Mouse (Mus musculus): Measurements from ENCODE around the gene Phkg2.
A peak's percentile ranks its signal among the peaks of the same experiment; 100 is the strongest.
"Not testable (repeated sequence)": the region's sequence is repeated elsewhere in the genome, so short reads cannot be mapped to it uniquely, and the experiment has no call there.

Gene Phkg2

DNA sequence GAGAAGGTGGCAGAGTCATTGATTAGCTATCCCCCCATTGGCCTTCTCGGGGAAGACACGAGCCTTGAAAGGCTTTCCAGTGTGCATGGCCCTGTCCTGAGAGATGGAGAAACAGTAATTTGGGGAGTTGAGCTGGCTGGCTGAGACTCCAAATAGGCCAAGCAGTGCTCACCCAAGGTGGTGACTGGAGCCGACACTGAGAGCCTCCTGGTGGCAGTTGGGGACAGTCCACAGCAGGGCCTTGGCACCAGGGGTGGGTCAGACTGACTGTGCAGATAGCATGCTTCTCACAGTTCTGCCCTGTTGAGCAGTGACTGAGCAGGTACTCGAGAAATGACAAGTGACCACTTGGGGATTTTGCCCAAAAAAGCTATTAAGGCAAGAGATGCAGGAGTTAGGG lies 28.6 kb downstream of the Phkg2 start:
- DNase-seq (ENCODE audit: extremely low read depth, insufficient read length, low spot score) = no peak

DNA sequence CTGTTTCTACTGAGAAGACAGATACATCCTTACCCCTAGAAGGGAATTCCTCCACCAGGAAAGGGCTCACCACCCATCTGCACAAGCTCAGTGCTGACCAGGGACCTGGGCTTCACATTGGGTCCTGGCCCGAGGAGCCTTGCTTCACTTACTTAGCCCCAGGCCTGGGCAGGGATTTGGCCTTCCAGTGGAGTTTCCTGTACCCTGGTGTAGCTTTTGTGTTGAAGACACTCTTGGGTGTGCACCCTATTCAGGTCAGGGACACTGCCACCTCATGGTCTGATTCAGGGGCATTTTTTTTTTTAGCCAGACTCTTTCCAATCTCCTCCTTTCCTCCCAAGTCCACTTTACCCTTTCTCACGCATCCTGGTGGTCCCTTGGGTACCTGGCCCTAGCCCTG lies 29.8 kb downstream of the Phkg2 start:
- DNase-seq (ENCODE audit: extremely low read depth, insufficient read length, low spot score) = no peak

DNA sequence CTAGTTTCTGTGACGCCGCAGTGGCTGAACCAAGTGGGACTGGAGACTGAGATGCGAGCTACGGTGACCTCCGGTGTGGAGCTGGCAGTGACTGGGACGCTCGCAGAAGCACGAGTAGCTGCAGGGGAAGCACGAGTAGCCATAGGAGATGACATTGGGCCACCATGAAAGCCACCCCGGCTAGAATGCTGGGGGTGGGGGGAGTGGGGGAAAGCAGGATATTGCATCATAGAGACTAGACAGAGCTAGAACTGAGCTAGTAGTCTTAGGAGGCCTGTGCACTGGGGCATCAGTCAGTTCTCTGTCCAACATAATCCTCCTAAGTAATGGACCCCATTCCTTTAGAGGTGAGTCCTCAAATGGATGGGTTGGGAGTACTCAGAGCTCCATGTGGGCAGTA lies 31.1 kb downstream of the Phkg2 start:
- DNase-seq (ENCODE audit: extremely low read depth, insufficient read length, low spot score) = no peak

DNA sequence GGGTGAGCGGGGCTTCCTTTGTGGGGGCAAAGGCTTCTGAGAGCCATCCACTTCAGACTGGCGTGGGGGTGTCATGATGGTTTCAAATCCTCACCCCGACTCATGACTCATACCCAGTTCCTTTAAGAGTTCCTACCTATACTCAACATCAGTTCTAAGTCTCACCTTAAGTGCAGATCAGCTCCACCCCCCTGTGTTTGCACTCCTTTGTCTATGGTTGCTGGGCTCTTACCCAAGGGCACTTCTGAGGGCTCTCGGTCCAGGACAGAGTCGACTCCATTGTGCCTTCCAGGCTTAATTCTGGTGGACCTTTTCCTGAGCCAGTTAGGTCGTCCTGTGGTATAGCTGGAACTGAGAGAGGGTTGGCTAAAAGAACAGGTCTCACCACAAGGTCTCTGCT lies 34.0 kb downstream of the Phkg2 start:
- DNase-seq (ENCODE audit: extremely low read depth, insufficient read length, low spot score) = no peak

DNA sequence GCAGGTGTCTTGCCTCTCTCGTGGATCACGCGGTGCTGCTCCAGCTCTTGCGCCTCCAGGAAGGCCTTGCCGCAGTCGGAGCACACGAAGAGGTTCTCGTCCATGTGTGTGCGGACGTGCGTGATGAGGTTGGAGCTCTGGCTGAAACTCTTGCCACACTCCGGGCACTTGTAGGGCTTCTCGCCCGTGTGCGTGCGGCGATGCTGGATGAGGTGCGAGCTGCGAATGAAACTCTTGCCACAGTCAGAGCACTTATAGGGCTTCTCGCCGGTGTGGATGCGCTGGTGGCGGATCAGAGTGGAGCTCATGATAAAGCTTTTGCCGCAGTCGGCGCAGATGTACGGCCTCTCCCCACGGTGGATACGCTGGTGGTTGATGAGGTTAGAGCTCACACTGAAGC lies 37.9 kb downstream of the Phkg2 start:
- no peak for DNase-seq (ENCODE audit: extremely low read depth, insufficient read length, low spot score)

DNA sequence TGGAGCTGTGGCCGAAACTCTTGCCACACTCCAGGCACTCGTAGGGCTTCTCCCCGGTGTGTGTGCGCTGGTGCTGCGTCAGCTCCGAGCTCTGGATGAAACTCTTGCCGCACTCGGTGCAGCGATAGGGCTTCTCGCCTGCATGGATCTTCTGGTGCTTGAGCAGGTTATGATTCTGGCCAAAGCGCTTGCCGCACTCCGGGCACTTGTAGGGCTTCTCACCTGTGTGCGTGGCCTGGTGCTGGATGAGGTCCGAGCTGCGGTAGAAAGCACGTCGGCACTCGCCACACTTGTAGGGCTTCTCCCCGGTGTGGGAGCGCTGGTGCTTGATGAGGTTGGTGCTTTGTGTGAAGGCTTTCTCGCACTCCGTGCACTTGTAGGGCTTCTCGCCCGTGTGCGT lies 38.4 kb downstream of the Phkg2 start:
- no peak for DNase-seq (ENCODE audit: extremely low read depth, insufficient read length, low spot score)

DNA sequence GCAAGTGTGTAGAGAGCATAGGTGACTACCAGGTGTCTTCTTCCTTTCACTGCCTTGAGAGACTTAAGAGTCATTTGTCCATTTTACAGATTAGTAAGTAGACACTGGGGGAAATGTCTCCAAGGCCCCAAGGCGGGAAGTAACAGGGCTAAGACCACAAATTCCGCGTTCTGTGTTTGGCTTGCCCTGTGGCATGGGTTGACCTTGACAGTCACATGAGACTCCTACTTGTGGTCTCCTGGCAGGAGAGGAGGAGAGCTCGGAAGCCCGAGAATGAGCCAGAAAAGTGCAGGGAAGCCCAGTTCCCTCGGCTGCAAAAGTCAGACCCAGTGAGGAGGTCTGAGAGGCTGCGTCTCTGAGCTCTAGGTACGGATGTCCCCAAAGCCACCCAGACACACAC lies 40.4 kb downstream of the Phkg2 start:
- no peak for DNase-seq (ENCODE audit: extremely low read depth, insufficient read length, low spot score)

DNA sequence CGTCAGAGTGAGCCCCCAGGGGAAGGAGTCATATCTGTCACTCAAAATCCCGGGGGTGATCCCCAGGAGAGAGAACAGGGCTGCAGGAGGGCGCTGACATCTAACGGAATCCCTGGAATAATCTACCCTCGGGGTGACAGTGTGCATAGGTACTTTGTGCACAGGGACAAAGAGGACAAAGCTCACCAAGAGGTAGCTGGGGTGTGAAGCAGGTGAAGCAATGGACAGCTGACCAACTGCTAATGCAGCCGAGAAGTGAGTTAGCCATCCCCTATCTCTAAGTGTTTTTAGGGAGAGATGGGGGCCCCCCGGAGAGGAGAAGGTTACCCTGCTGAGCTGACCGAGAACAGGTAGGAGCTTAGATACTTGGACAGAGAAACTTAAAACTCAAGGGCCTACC lies 41.0 kb downstream of the Phkg2 start:
- no peak for DNase-seq (ENCODE audit: extremely low read depth, insufficient read length, low spot score)

DNA sequence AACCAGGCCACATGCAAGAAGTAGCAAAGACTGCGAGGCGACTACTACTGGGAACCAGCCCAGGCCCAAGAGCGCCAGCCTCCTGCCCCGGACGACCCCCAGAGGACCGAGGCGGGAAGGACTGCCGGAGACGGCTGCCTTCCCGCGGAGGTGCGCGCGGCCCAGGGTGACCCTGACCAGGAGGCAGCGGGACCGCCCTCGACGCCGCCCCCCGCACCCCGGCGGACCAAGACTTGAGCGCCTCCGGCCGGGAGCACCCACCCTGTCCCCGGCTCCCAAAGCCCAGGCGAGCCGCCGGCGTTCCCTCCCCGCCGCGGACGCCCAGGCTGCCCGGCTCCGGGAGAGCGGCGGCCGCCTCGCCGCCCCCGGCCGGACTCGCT lies 41.4 kb downstream of the Phkg2 start:
- DNase-seq (ENCODE audit: extremely low read depth, insufficient read length, low spot score) = peak; percentile 73

DNA sequence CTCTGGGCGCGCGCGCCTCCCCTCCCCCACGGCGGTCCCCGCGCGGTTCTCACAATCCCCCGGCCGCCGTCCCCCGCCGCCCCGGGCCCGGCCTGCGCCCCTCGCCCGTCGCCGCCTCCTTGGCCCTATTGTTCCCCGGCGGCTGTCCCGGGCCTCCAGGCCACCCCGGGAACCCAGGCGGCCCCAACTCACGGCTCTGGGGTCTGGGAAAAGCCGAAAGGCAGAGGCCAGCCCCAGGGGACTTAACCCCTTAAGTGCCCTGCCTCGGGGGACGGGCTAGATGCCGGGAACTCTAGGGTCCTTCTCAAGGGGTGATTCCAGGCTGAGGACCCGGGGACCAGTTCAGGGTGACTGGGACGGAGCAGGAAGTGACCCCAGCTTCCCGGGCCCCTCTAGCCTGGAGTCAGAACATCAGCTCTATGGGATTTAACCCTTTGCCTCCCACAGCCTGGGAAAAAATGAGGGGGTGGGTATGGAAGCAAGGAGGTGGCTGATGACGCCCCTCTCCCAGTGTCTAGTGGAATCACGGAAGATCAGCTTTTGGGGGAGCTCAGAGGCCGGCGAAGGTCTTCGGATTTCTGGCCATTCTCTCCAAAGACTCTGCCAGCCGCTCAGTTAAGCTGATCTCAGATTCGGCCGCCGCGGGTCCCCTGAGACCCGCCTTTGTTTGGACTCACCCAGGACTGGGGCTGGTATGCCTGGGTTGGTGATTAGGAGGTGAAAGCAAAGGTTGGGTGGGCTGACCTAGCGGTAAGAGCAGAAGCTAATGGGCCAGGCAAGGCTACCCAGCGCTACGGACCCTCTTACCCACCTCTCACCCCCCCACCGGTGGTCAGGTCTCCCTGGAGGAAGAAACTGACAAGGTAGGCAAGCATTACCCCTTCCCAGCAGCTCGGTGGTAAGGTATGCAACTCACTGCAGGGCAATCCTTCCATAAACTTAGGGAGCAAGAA lies 42.0 kb downstream of the Phkg2 start, which contains the start of gene Zfp629:
Gene Zfp629, minus strand, starts transcription at position 907 of the 953 bp plus-strand sequence.
- peak; percentile 65 for DNase-seq (ENCODE audit: extremely low read depth, insufficient read length, low spot score)

DNA sequence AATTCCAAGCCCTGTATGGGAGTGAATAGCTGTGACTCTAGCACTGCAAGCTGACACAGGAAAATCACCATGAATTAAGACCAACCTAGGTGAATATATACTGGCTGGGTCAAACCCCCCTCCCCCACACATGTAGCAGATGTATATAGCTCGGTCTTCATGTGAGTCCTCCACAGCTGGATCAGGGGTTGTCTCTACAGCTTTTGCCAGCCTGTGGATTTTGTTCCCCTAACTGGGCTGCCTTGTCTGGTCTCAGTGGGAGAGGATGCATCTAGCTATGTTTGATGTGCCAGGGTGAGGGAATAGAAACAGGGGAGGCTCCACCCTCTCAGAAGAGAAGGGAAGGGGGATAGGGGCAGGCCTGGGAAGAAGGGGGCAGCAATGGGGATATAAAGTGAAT lies 43.2 kb downstream of the Phkg2 start:
- no peak for DNase-seq (ENCODE audit: extremely low read depth, insufficient read length, low spot score)

DNA sequence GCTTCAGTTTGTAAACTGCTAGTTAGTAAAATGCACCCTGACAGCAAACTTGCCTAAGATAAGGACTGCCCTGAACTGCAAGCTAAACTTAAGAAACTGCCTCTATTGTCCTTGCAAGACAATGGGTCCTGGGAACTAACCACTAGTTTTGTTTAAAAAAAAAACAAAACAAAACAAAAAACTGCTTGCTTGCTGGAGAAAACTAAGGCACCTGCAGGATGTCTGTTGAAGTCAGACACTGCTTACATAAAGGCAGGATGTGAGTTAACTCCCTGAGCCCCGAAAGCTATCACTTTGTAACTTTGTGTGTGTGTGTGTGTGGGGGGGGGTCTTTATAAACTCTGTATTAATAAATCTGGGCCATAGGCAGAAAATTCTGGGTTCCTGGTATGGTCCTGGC lies 43.7 kb downstream of the Phkg2 start:
- no peak for DNase-seq (ENCODE audit: extremely low read depth, insufficient read length, low spot score)

DNA sequence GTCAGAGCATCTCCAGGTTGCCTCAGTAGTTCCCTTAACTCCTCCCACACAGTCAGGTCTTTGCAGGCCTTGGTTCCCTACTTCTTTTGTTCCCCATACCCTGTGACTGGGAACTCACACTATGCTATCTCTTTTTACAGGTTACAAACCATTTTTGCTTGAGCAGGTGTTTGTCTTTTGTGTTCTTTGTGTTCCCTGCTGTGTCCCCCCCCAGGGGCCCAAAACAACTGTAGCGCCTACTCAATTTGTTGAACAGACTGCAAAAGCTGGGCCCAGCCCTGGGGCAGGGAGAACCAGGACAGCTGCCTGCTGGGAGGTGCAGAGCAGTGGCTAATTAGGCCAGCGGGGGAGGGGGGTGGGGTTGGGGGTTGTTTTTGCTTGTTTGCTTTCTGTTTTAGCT lies 44.8 kb downstream of the Phkg2 start:
- DNase-seq (ENCODE audit: extremely low read depth, insufficient read length, low spot score) = no peak

DNA sequence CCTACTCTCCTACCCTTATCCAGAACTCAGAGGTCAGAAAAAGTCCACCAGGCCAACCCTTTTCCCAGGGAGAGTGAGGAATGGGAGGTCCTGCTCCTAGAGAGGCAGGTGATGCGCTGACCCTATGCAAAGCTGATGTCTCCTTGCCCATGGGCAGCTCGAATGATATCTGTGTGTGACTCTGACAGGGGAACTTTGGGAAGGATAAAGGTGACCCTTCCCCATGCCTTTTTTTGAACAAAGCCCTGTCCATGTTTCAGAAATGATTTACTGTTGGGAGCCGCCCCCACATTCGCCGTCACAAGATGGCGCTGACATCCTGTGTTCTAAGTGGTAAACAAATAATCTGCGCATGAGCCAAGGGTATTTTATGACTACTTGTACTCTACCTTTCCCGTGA lies 45.3 kb downstream of the Phkg2 start:
- DNase-seq (ENCODE audit: extremely low read depth, insufficient read length, low spot score) = not testable (repeated sequence)

DNA sequence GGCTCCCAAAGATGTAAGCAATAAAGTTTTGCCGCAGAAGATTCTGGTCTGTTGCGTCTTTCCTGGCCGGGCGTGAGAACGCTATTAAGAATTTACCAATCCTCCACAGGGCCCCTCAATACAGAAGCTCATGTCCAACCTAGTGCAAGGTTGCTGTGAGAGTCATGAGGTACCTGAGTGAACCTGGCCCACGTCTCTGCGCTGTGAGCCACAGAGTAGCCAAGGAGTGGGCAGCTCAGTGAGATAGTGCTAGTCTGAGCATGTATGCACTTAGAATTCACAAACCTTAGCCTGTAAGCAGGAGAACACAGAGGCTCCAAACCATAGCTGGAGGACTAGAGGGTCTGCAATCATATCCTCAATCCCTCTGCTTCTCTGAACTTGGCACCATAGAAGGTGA lies 52.9 kb downstream of the Phkg2 start:
- DNase-seq (ENCODE audit: extremely low read depth, insufficient read length, low spot score) = no peak

DNA sequence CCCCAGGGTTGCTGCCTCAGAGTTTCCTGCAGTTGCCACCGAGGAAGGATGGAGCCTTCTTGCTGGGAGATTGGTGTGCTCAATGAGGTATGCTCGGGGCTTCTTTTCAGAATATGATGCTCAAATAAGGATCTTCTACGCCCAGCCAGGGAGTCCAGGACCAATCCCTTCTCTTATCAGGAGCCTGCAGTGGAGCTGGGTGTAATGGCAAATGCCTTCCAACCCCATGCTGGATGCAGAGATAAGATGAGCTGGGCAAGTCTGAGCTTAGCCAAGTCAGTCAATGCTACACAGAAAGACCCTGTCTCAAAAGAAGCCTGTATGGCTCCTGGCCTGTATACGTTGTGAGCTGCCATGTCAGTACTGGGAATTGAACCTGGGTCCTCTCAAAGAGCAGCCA lies 53.3 kb downstream of the Phkg2 start:
- no peak for DNase-seq (ENCODE audit: extremely low read depth, insufficient read length, low spot score)

DNA sequence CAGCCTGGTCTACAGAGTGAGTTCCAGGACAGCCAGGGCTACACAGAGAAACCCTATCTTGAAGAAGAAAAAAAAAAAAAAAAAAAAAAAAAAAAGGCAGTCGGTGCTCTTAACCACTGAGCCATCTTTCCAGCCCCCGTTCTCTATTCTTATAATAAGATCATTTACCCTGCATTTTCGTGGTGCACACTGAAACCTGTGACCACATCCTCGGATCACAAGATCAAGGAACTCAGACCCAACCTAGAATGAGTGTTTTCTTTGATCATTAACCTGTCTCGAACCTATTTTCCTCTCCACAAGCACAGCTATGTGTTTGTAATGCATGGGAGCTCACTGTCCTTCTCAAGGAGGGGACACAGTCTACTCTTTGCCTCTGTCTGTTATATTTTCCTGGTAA lies 55.5 kb downstream of the Phkg2 start:
- DNase-seq (ENCODE audit: extremely low read depth, insufficient read length, low spot score) = no peak

DNA sequence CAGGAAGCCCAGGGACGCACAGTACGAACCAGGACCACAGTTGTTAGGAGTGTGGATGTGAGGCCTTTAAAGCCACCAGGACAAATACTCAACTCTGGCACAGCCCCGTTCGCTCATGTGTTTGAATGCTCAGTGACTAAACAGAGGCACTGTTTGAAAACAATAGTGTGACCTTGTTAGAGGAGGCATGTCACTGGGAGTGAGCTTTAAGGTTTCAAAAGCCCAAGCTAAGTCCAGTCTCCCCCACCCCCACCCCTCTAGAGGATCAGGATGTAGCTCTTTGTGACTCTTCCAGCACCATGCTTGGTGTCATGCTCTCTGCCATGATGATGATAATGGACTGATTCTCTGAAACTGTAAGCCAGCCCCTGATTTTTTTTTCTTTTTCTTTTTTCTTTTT lies 58.3 kb downstream of the Phkg2 start:
- no peak for DNase-seq (ENCODE audit: extremely low read depth, insufficient read length, low spot score)

Measured in 3134 (cell line).